In the genomic region with DNA sequence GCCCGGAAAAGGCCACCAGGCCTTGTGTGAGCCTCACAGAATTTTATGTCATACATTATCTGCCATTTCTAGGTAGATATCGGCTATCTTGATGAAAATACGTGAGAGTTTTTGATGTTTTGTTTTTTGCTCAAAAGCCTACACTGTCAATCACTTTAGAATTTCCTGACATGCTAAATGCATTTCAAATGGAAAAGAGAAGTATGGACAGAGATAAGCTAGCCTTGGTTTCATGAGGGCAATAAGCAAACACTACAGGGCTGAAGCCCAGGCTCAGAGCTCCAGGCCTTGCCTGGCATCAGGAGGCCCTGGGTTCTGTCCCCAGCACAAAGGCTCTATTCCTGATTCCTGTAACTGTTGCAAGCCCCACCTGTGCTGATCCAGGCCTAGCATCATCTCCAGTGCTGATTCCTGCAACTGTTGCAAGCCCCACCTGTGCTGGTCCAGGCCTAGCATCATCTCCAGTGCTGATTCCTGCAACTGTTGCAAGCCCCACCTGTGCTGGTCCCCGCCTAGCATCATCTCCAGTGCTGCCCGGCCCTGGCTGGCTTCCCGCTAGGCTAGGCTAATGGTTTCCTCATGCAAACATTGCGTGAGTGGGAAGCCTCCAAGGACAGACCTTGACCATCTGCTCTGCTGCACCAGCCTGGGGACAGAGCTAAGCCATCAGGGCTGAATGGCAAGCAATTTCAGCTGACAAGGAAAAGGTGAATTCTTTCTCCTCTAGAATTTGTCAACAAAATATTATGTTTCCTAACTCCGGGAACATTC, we compare ENCODE assay signal across 20 mouse cellular contexts. TPM values are rescaled to one million over a fixed set of nuclear protein-coding genes. Genes with fewer than 3 reads are reported as not detected.
A peak's percentile ranks its signal among the peaks of the same experiment; 100 is the strongest.
DNase-seq lines count a peak whose midpoint lies in the region; ATAC-seq and TF ChIP-seq lines count a peak whose summit lies in the region.
"Had no signal": no experiment of that assay in that cellular context is flagged by ENCODE, and none has a peak within 500 bp of the region (broad histone marks: within the 10 kb centered on the region; RNA-seq: fewer than 3 reads in every experiment).

No protein-coding gene starts in this region.

- intact Hi-C loops in heart, postnatal 25 days (cut with DNase I), result no loop called here

- TF ChIP-seq EP300 in liver, postnatal 0 days (IDR thresholded peaks at IDR 0.05; ENCODE audit: low read depth), result no peak
- TF ChIP-seq EP300 in stomach, postnatal 0 days (optimal IDR thresholded peaks at IDR 0.05), result no peak

- WGBS in liver, postnatal 0 days (ENCODE audit: insufficient replicate concordance), result 62% methylated on average over 8 of the region's 8 CpGs
- 80% methylated on average over 8 of the region's 8 CpGs for WGBS in liver, embryonic 11.5 days
- WGBS in stomach, postnatal 0 days, result 66% methylated on average over 8 of the region's 8 CpGs

- H3K9ac ChIP-seq in liver, postnatal 0 days (replicated peaks), result no peak overlapping the region
- no peak overlapping the region for H3K9ac ChIP-seq in liver, embryonic 11.5 days (ENCODE audit: low read depth, low read length)
- H3K9ac ChIP-seq in stomach, postnatal 0 days (ENCODE audit: low read length), result no peak overlapping the region
- H3K9ac ChIP-seq: embryonic facial prominence, embryonic 12.5 days; hindbrain, embryonic 12.5 days; intestine, embryonic 15.5 days; liver, embryonic 12.5 days; lung, embryonic 14.5 days; neural tube, embryonic 12.5 days had no signal

- no peak overlapping the region for H3K4me2 ChIP-seq in liver, postnatal 0 days (ENCODE audit: low read depth, low read length)
- H3K4me2 ChIP-seq in liver, embryonic 11.5 days, result no peak overlapping the region
- H3K4me2 ChIP-seq in stomach, postnatal 0 days (replicated peaks; ENCODE audit: low read depth), result no peak overlapping the region
- H3K4me2 ChIP-seq: embryonic facial prominence, embryonic 12.5 days; hindbrain, embryonic 12.5 days; intestine, embryonic 15.5 days; liver, embryonic 12.5 days; lung, embryonic 14.5 days; neural tube, embryonic 12.5 days had no signal

- H3K9me3 ChIP-seq in liver, postnatal 0 days (ENCODE audit: low read length), result no peaks in the 10 kb centered on the region
- no peaks in the 10 kb centered on the region for H3K9me3 ChIP-seq in liver, embryonic 11.5 days (ENCODE audit: control insufficient read depth, low read length)
- H3K9me3 ChIP-seq in stomach, postnatal 0 days (ENCODE audit: control insufficient read depth, low read length), result no peaks in the 10 kb centered on the region
- H3K9me3 ChIP-seq: embryonic facial prominence, embryonic 12.5 days; hindbrain, embryonic 12.5 days; intestine, embryonic 15.5 days; liver, embryonic 12.5 days; neural tube, embryonic 12.5 days had no signal

- no peaks in the 10 kb centered on the region for H3K27me3 ChIP-seq in liver, postnatal 0 days (ENCODE audit: insufficient read depth, low read length)
- H3K27me3 ChIP-seq in liver, embryonic 11.5 days (replicated peaks; ENCODE audit: control insufficient read depth, insufficient read depth, low read length), result no peaks in the 10 kb centered on the region
- H3K27me3 ChIP-seq in stomach, postnatal 0 days (ENCODE audit: control insufficient read depth, insufficient read depth, low read length), result no peaks in the 10 kb centered on the region
- H3K27me3 ChIP-seq: embryonic facial prominence, embryonic 12.5 days; hindbrain, embryonic 12.5 days; intestine, embryonic 15.5 days; liver, embryonic 12.5 days; neural tube, embryonic 12.5 days had no signal

- no peak overlapping the region for H3K4me3 ChIP-seq in liver, postnatal 0 days (ENCODE audit: low read depth, low read length)
- no peak overlapping the region for H3K4me3 ChIP-seq in liver, embryonic 11.5 days (ENCODE audit: low read depth, low read length)
- H3K4me3 ChIP-seq in stomach, postnatal 0 days (ENCODE audit: low read depth, low read length), result no peak overlapping the region
- H3K4me3 ChIP-seq: embryonic facial prominence, embryonic 12.5 days; hindbrain, embryonic 12.5 days; intestine, embryonic 15.5 days; left cerebral cortex, adult 2 months; liver, embryonic 12.5 days; neural tube, embryonic 12.5 days had no signal

- peaks cover 5% of the 10 kb centered on the region for H3K4me1 ChIP-seq in liver, postnatal 0 days (ENCODE audit: insufficient read depth)
- peaks cover 11% of the 10 kb centered on the region for H3K4me1 ChIP-seq in liver, embryonic 11.5 days (replicated peaks; ENCODE audit: control insufficient read depth, insufficient read depth, low read length)
- 0 out of 2 replicates have a peak, but pooled peaks cover 7% of the 10 kb centered on the region for H3K4me1 ChIP-seq in stomach, postnatal 0 days (replicated peaks; ENCODE audit: control insufficient read depth, insufficient read depth)

- H3K36me3 ChIP-seq in liver, postnatal 0 days (replicated peaks; ENCODE audit: insufficient read depth, low read length), result no peaks in the 10 kb centered on the region
- H3K36me3 ChIP-seq in liver, embryonic 11.5 days (ENCODE audit: control insufficient read depth, insufficient read depth, low read length), result no peaks in the 10 kb centered on the region; the same call in 1 of the 2 replicates
- H3K36me3 ChIP-seq in stomach, postnatal 0 days (ENCODE audit: control insufficient read depth, insufficient read depth, low read length), result no peaks in the 10 kb centered on the region
- H3K36me3 ChIP-seq: embryonic facial prominence, embryonic 12.5 days; hindbrain, embryonic 12.5 days; intestine, embryonic 15.5 days; liver, embryonic 12.5 days; neural tube, embryonic 12.5 days had no signal

- no peak overlapping the region for H3K27ac ChIP-seq in liver, postnatal 0 days (ENCODE audit: low read depth)
- H3K27ac ChIP-seq in liver, embryonic 11.5 days (ENCODE audit: low read depth, low read length), result no peak overlapping the region
- H3K27ac ChIP-seq in stomach, postnatal 0 days (replicated peaks), result no peak overlapping the region
- H3K27ac ChIP-seq: embryonic facial prominence, embryonic 12.5 days; hindbrain, embryonic 12.5 days; intestine, embryonic 15.5 days; left cerebral cortex, adult 2 months; liver, embryonic 12.5 days; neural tube, embryonic 12.5 days had no signal

- ATAC-seq in liver, postnatal 0 days, result no peak
- no peak for ATAC-seq in liver, embryonic 11.5 days (replicated peaks; ENCODE audit: low FRiP score)
- no peak for ATAC-seq in stomach, postnatal 0 days (ENCODE audit: low FRiP score, low TSS enrichment)
- ATAC-seq: activated CD4-positive, CD25-positive, alpha-beta regulatory T cell, adult 4 months; forebrain, embryonic 16.5 days; intestine, embryonic 15.5 days; liver, embryonic 12.5 days had no signal

- no peak for TF ChIP-seq CTCF in liver, postnatal 0 days (IDR thresholded peaks at IDR 0.05; ENCODE audit: low read depth)
- no peak for TF ChIP-seq CTCF in stomach, postnatal 0 days (IDR thresholded peaks at IDR 0.05; ENCODE audit: low read depth)

- peak; percentile 34 for DNase-seq in liver, postnatal 0 days
- no peak for DNase-seq in liver, embryonic 11.5 days (ENCODE audit: low spot score)
- peak; percentile 43 for DNase-seq in adrenal gland, postnatal 25 days
- peak; percentile 74 for DNase-seq in cerebellum, adult 8-10 months
- DNase-seq in stomach, postnatal 0 days (ENCODE audit: low spot score), result peak; percentile 16
- DNase-seq in B cell, adult 2 months, result no peak
- no peak for DNase-seq in heart, postnatal 25 days (ENCODE audit: low spot score)
- DNase-seq: gastrocnemius, postnatal 36 days; kidney, postnatal 4 days; lung, embryonic 14.5 days; lung, postnatal 36 days; thymus, postnatal 36 days had no signal

RNA-seq across cellular contexts. Expression of a gene that starts 3.5 kb away (rescaled TPM):
- polyA plus RNA-seq in liver, postnatal 0 days (2015; fragmentation: Nextera tagmentation; extraction: Ambion mirVana), result 3.7 and 4.9 TPM in 2 replicates
- polyA plus RNA-seq in liver, embryonic 11.5 days (2014; fragmentation: Nextera tagmentation; extraction: Ambion mirVana), result 8.6 and 9.2 TPM in 2 replicates
- 11.9 and 16.9 TPM in 2 replicates for total RNA-seq in adrenal gland, postnatal 25 days (2021)
- polyA plus RNA-seq in stomach, postnatal 0 days (2015; fragmentation: Nextera tagmentation; extraction: Ambion mirVana), result 15.7 and 15.8 TPM in 2 replicates
- 10 to 100 TPM in 1 of 2 experiments, 1 to 10 TPM in 1; 9.7 to 11.5 TPM for total RNA-seq in heart, postnatal 25 days (2021)

RNA-seq across cellular contexts. Expression of a gene that starts 32.1 kb away (rescaled TPM):
- polyA plus RNA-seq in liver, postnatal 0 days (2015; fragmentation: Nextera tagmentation; extraction: Ambion mirVana), result 0.12 and 0.14 TPM in 2 replicates
- polyA plus RNA-seq in liver, embryonic 11.5 days (2014; fragmentation: Nextera tagmentation; extraction: Ambion mirVana), result 0.86 TPM in 1 of 2 replicates, not detected in the other
- not detected in 2 replicates for total RNA-seq in adrenal gland, postnatal 25 days (2021)
- 39.8 and 42.2 TPM in 2 replicates for polyA plus RNA-seq in stomach, postnatal 0 days (2015; fragmentation: Nextera tagmentation; extraction: Ambion mirVana)
- total RNA-seq in heart, postnatal 25 days (2021), result under 1 TPM in 1 of 2 experiments, not detected in 1; 0.31 TPM

Comparison
In these comparisons a context has a peak if more than half of its experiments do, and no peak if none do; other contexts are left out.
1. DNase-seq: peak in liver, postnatal 0 days (single experiment), adrenal gland, postnatal 25 days (single experiment), cerebellum, adult 8-10 months (single experiment) and stomach, postnatal 0 days (single experiment); none in liver, embryonic 11.5 days (single experiment), B cell, adult 2 months (0 of 2) and heart, postnatal 25 days (single experiment).
2. RNA of a gene that starts 32.1 kb away (polyA plus RNA-seq): 39.8 to 42.2 TPM in stomach, postnatal 0 days; 0.86 TPM in liver, embryonic 11.5 days and 0.12 to 0.14 TPM in liver, postnatal 0 days; every median in the first group is over 10 times any median in the second.